Mouse (Mus musculus) megakaryocyte, adult 5-6 weeks (primary cell): ENCODE measurements at regions not wholly inside any gene's neighbourhood (a gene's known extent, or its start where the extent isn't known, plus 50 kb on each side); places are given as distances from the start of the nearest gene placed in this dataset.

Experiments used
- ATAC-seq: 2 replicates; pipeline ENCODE4 v1.8.0; 2016; ENCODE audit warnings: mild to moderate bottlenecking, inconsistent platforms; ENCODE audit not compliant: poor library complexity, severe bottlenecking

DNA sequence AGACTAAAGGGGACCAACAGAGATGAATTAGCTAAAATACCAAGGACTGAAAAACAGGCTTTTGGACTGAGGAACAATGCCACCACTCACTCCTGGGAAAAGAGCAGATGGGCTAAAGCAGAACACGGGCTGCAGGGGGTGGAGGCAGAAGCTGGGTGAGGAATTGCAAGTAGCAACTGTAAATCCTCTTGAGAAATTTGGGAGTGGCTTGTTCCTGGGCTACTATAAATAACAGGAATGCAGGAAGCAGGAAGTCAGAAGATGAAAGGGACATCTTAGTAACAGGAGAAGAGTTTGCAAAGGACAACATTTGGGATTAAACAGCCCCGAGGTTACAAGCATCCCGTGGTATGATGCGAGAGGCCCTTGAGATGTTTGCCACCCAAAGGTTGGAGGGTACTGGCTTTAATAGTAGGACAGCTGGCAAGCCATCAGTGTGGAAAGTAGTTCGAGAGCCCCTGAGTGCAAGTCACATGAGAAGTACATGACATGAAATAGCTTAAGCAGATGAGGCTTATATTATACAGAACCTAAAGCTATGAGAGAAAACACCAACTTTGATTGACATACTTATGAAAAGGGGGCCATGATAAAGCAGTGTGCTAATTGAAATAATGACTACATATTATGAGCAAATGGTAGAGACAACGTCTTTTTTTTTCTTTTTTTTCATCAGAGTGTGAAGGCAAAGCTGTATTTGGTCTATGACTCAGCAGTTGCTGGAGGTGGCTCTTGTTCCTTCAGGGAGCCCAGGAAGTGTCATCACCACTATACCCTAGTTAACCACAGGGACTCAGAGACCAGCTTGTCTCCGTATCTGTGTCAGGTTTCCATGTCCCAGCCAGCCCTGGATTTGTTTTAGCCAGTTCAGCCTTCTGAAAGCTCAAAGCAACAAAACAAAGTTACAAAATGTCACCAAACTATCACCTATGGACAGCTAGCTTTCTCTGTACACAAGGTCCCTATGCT lies 357.6 kb upstream of the Acvr2a start:
- ATAC-seq: peak; percentile 94

DNA sequence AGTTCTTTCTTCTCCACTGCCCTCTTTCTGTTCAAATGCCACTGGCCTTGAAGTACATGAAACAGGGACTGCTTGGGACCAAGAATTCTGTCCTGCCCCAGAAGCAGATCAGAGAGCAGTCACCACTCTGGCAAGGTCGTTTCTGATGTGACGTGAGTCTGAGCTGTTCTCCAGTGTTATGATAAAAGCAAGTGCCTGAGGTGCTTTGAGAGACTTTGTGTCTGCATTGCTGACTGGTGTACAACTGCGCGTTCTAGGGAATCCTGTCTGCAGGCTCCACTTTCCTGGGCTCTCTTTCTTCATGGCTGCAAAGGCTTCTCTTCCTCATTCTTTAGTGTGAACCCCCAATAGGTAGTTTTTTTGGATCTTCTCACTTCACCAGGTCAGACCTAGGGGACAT lies 356.8 kb upstream of the Acvr2a start:
- ATAC-seq: no peak

DNA sequence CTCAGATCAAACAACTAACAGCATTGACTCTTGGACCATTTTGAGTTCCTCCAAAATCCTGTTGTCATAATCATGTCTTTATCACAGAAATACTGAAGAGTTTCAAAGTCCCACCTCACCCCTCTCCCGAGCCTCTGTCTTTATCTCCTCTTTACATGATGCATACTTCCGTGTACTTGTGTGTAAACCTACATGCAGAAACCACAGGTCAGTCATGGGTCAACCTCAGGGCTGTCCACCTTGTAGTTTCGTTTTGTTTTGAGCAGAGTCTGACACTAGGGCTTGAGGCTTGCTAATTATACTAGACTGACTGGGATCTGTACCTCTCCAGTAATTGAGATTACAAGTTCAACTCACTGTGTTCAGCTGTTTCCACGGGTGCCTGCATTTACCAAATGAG lies 348.4 kb upstream of the Acvr2a start:
- peak; percentile 63 for ATAC-seq

DNA sequence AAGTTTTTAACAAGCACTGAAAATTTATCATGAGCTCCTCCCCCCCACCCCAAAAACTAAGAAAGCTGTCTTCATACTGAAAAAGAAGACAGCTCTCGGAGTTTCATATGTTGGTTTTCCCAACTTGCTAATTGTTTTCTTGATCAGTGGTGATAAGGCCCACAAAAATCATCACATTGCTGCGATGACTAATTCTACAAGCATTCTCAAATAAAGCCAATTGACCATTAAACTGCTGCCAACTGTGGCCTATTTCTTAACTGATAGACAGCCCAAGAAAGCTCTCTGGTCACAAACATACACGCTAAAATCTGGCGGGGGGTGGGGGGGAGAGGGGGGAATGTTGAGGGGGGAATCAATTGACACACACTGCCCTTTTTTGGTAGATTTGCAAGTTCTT lies 345.0 kb upstream of the Acvr2a start:
- ATAC-seq: no peak

DNA sequence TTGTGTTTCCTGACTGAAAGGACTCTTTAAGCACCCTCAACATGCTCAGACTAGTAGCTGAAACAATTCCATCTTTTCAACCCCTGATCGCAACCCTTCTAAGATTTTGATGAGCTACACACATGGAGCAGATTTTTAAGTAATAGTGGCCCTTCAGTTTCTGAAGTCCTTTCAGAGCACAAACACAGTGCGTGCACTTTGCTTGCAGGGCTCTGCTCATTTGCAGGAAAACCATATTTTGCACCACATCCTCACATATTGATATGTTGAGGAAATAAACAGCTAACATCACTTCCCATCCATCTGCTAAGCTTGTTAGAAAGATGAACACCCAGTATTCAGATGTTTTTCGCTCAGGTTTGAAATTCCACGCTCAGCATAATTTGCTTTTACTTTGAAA lies 344.6 kb upstream of the Acvr2a start:
- ATAC-seq: no peak

DNA sequence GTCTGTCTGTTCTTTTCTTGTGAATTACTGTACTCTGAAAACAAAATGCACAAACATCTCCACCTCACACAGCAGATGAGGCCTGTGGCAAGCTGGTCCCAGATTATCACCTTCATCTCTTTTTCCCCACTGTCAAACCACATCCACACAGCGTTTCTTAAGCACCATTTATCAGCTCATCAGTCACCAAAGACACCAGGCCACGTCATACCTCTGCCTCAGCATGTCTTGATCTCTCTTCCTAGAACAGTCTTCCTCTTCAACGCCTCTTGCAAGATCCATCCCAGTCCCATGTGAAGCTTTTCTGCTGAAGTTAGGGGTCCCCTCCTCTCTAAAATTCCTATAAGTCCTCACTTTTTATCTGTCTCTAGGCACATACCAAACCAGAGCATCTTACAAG lies 340.8 kb upstream of the Acvr2a start:
- peak; percentile 84 for ATAC-seq

DNA sequence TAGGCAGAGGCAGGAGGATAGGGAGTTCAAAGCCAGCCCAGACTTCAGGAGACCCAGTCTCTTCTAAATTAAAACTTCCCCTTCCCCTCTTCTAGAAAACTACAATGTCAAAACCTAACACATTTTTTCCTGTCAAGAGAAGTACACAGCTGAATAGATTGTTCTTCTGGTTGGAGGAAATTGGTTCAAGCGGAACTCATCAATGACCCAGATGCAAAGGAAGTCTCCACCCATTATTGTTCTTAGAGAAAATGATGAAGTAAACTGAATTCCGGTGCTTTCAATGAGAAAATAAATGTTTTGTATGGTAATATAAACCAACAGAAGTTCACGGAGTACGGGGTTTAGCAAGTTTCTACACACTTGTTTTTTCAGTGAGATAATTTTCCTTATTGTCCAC lies 339.3 kb upstream of the Acvr2a start:
- ATAC-seq: no peak

DNA sequence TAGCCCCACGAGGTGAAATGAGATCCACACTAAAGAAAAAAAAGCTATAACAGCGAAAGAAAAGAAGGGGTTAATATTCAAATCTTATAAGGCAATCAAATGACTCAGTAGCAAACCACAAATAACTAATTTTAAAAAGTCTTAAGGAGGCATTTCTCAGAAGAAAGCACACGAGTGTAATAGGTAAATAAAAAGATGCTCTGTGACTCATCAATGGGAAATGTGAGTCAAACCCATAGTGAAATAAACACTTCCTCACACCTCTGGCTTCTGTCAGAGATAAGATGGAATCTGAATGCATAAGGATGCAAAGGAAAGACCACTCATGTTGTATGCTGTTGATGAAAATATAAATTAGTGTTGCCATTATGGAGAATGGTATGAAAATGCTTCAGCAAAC lies 337.1 kb upstream of the Acvr2a start:
- no peak for ATAC-seq

DNA sequence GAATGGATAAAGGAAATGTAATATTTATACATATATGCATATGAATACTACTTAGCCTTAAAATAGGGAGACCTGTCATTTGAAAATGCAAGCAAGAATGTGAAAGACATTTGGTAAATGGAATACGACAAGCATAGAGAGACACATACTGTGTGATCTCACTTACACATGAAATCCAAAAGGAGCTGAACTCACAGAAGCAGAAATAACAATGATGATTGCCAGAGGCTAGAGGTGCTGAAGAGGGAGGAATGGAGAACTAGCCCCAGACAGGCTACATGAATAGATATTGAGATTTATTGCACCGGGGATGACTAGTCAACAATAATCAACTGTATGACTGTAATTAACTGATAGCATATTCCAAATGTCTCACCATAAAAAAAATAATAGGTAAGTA lies 336.6 kb upstream of the Acvr2a start:
- ATAC-seq: no peak

DNA sequence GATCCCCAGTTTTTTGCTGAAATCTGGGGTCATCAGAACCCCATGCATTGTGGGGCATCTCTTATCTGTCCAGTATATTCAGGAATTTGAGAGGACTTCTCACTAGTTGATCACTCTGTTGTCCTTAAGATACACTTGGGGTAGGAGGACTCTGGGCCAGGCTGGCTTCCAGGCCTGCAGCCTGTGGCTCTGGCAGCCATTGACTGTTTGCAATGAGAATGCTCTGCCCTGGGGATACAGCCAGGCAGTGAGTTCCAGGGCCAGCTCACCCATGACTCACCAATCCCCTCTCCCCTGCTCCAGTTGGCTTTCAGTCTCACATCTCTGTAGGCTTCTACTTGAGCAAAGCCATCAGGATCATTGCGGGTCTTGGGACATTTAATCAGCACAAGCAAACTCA lies 334.3 kb upstream of the Acvr2a start:
- ATAC-seq: no peak

DNA sequence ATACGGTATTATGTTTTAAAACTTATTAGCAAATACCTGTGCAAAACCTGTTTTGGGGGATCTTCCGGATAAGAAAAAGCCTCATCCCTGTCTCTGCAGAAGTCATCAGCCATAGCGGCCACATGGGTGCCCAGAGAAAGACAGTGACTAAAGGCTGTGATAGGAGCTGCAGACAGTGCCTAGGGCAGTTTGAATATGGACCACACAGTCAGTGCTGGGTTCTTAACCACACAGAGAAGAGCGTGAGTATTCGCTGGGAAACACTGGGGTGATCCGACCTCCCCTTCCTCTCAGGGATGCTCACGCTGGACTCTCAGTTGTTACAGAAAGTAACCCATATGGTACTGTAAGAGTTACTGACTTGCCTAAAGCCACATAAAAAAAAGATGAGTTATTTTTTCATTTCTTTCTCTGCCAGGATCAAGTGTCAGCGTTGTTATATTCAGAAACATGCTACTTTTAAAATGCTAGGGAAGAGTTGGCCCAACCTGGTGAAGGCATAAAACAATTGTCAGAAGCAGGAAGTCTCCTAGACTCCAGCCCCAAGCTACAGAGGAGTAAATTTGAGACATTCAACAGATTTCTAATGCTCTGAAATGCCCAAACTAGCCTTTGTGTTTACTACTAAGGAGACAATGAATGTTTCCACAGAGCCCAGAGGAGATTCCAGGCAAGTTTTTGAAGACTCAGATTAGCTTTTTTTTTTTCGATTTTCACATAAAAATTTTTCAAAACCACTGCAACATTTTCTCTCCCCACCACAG lies 333.3 kb upstream of the Acvr2a start:
- no peak for ATAC-seq

DNA sequence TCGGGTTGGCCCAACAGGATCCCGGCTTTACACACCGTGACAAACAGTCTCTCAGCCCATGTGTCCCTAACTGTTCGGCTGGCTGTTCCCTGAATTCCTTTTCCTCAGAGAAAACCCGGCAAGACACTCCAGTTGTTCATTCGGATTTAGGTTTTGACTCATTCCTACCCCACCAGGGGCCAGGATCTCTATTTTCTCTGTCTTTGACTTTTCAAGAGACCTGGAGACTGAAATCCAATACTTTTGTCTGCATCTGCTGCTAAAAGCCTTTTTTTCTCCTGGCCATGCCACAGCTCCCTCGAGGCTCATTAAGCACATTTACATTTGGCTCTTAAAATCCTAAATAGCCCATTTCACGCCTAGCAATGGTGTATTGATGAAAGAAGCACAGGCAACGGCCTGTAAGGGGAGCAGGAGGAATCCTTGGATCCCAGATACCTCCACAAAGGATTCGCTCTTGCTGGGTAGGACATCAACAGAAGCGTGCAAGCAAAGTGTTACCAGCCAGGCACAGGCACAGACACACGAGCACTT lies 332.6 kb upstream of the Acvr2a start:
- ATAC-seq: no peak

DNA sequence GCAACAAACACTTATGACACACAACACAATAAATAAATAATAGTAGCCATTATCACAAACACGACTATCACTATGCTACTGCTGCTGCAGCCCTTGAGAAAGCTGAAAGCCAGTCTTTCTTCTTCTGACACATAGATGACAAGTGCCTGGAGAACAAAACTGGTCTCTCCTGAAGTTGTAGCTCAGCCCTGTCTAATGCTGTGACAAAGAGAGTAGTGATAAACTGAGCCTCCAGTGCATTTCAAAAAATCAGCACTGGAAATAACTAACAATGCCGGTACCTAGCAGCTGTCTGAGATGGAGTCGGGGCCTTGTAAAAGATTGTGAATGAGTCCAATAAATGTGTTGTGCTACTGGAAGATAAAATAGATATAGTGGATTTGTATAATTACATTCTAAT lies 320.3 kb upstream of the Acvr2a start:
- no peak for ATAC-seq

DNA sequence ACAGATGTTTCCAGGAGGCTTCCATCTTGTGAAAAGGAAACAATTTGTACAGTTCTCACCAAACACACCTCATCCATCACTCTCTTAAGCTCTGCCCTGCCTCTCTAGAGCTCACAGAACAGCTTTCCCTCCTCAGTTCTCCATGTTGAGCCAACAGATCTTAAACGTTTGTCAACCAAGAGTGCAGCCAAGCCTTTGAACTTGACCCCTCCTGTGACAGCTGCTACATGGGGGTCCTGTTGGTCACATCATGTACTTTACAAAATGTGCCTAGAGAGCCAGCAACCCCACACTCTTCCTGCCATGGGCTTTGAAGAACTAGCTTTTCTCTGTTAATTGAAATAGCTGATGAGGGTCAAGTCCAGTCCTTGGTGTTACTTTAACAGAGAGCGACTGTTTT lies 319.8 kb upstream of the Acvr2a start:
- ATAC-seq: no peak

DNA sequence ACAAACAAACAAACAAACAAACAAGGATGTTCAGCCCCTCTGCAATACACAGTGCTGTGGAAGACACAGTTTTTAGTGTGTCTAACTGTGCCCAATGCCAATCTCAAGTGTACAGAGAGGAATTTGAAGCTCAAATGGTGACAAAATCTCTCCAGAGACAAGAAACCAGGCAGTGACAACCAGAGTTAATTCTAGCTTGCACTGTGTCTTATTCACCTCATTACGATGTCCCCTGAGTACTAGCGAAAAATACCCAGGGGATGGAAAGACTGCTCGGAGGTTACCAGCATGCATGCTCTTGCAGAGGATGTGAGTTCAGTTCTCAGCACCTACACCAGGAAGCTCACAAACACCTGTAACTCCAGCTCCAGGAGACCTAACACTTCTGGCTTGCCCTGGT lies 319.3 kb upstream of the Acvr2a start:
- no peak for ATAC-seq

DNA sequence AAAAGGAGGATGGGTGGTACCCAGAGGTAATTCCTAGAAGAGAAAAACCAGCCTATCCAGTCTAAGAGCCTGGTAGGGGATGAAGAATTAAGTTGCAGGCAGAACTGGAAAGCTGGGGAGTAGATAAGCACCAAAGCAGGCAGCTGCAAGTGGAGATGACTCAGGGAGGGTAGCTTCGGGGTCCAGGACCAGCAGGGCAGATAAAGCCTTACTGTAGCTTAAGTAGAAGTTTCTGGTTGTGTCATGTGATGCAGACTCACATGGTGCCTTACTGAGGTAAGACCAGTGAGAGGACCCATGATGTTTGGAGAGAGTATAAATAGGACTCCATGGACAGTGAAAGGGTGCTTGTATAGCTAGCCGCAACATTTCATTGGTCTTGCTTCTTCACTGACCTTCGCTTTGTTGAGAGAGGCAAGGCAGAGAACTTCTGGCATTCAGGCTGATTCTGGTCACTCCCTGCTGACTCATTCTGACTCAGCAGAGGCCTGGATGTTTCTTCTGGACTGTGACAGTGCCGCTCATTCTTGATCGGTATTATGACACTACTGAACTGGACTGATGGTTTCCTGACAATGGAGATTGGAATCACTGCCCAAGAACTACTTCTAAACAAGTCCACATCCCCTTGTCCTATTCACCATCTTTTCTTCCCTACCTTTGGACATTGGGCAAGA lies 315.7 kb upstream of the Acvr2a start:
- no peak for ATAC-seq

DNA sequence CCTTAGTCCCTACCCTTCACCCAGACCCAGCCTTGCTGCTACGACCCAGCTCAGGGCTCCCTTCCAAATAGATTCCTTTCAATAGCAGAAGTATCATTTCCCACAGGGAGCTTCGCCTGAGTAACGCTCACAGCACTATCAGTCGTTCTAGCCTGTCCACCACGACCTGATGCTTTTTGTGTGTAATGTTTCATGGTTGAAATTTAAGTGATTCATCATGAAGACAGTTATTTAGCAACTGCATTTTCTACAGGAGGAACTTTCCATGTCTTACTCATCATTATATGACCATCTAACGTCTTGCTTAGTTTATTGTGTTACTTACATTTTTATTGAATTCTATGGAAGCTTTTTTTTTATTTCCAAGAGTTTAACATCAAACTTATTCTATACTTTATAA lies 314.5 kb upstream of the Acvr2a start:
- no peak for ATAC-seq

DNA sequence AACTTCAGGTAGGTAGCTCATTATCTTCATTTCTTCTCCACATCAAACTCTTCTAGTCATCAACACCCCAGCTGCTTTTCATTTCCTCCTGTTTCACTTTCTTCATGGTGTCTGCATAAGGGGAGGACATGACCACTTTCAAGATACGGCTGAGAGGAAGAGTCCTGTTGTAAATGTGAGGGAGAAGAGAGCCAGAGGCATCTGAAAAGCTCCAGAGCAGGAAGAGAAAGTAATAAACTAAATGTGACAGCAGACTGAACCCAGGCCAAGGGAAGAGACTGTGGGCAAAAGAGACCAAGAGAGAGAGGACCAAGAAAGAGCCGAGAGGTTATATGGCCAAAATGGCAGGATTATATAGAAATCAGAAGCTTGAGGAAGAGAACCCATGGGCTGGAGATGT lies 312.5 kb upstream of the Acvr2a start:
- ATAC-seq: no peak

DNA sequence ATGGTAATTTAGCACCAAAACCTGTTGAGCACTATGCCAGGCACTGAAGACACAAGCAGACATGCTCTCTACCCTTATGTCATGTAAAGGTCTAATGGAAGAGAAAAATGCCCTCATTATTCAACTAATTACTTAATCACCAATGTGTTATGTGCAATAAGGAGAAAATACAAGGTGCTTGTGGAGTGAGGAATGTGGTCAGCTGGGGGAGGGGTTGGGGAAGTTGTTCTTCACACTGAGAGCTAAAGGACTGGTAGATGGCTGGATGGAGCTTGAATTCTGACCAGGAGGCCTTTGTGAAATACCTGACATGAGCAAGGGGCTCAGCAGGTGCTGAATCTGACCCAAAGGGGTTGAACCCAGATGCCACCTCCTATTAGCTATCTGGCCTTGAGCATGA lies 300.1 kb upstream of the Acvr2a start:
- no peak for ATAC-seq

DNA sequence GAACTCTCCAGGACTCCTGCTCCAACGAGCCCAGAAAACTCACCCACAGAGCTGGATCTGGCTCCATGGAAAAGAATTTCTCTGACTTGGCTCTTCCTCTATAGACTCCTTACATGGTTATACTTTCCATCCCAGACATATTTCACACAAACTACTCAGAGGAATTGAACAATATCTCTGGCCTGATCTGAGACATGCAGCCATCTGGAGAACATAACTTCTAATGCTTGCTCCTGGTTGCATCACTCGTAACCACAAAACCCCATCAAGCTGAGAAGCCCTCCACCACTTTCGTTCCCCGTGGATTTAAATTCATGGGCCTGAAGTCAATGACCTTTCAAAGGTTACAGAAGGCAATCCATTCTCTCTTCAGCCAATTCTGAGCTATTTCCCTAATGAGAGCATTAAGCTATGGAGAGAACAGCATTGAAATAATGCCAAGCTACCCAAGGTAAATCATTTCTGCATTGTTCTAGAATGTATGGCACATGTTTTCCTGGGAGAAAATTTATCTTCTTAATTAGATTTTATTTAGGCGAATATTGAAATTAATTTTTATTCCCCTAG lies 294.0 kb upstream of the Acvr2a start:
- ATAC-seq: no peak

DNA sequence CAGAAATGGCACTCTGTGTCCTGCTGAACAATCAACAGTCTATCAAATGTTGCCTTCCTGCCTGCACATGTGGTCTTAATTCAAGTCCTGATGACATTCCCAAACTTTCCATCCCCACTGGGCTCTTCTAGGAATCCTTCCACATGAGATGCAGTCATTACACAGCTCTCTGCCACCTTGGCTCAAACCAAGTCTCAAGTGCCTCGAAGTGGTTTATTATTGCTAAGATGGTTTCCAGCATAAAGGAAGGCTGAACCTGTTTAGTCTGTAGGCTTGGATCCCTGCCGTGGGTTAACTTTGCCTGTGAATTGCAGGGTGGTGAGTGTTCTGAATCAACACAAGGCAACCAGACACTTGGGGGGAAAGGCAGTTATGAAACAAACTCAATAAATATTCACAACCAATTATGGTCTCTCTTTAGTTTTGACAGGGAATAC lies 293.4 kb upstream of the Acvr2a start:
- ATAC-seq: no peak
